8 mouse cellular contexts compared by ENCODE assay signal in genomic region chr4:43763410-43763809, GRCm38 (mm10). TPM values are rescaled to one million over a fixed set of nuclear protein-coding genes. Genes with fewer than 3 reads are reported as not detected.
DNase-seq lines count a peak whose midpoint lies in the region; ATAC-seq and TF ChIP-seq lines count a peak whose summit lies in the region.
"Had no signal": no experiment of that assay in that cellular context is flagged by ENCODE, and none has a peak within 500 bp of the region (broad histone marks: within the 10 kb centered on the region; RNA-seq: fewer than 3 reads in every experiment).

No protein-coding gene starts in this region.

- H3K36me3 ChIP-seq in embryonic facial prominence, embryonic 14.5 days (ENCODE audit: control insufficient read depth, insufficient read depth, low read length): no peaks in the 10 kb centered on the region
- no peaks in the 10 kb centered on the region for H3K36me3 ChIP-seq in kidney, adult 2 months (ENCODE audit: control insufficient read depth, insufficient read depth, low read length)
- no peaks in the 10 kb centered on the region for H3K36me3 ChIP-seq in limb, embryonic 11.5 days (ENCODE audit: control insufficient read depth, insufficient read depth, low read length)
- H3K36me3 ChIP-seq: limb, embryonic 12.5 days had no signal

- 26% methylated on average over 7 of the region's 7 CpGs for WGBS in embryonic facial prominence, embryonic 14.5 days
- 19% methylated on average over 7 of the region's 7 CpGs for WGBS in kidney, adult 2 months
- 28% methylated on average over 7 of the region's 7 CpGs for WGBS in limb, embryonic 11.5 days

- H3K27ac ChIP-seq in embryonic facial prominence, embryonic 14.5 days (replicated peaks; ENCODE audit: low read depth, low read length): no peak overlapping the region
- no peak overlapping the region for H3K27ac ChIP-seq in kidney, adult 2 months (ENCODE audit: insufficient read depth, low read depth, low read length)
- no peak overlapping the region for H3K27ac ChIP-seq in limb, embryonic 11.5 days (replicated peaks; ENCODE audit: low read depth, low read length)
- H3K27ac ChIP-seq: limb, embryonic 12.5 days had no signal

- DNase-seq in spleen, postnatal 4 days (ENCODE audit: low spot score in 2 of 2): peak; percentile 15 to 65
- no peak for DNase-seq in spleen, postnatal 14 days (ENCODE audit: low spot score in 2 of 2)
- DNase-seq in adrenal gland, postnatal 14 days: peak; percentile 70
- peak; percentile 69 for DNase-seq in embryonic facial prominence, embryonic 14.5 days (ENCODE audit: low spot score)
- peak; percentile 65 for DNase-seq in kidney, adult 2 months
- peak; percentile 74 for DNase-seq in limb, embryonic 11.5 days (ENCODE audit: low spot score)
- DNase-seq in right cerebral cortex, adult 18-20 months: peak; percentile 31

- ATAC-seq in embryonic facial prominence, embryonic 14.5 days (ENCODE audit: low read depth): no peak
- no peak for ATAC-seq in limb, embryonic 11.5 days (ENCODE audit: insufficient number of reproducible peaks, low FRiP score, low TSS enrichment, low read depth)

- peak; percentile 67 for TF ChIP-seq CTCF in kidney, adult 2 months (conservative IDR thresholded peaks at IDR 0.05; ENCODE audit: insufficient read depth, insufficient read length, low read depth, low read length)

- no peaks in the 10 kb centered on the region for H3K9me3 ChIP-seq in embryonic facial prominence, embryonic 14.5 days (ENCODE audit: control insufficient read depth, low read length)
- H3K9me3 ChIP-seq in limb, embryonic 11.5 days (ENCODE audit: control insufficient read depth, low read length): no peaks in the 10 kb centered on the region

- no peak for TF ChIP-seq POLR2A in kidney, adult 2 months (IDR thresholded peaks at IDR 0.05; ENCODE audit: low read depth, low read length)

- H3K27me3 ChIP-seq in embryonic facial prominence, embryonic 14.5 days (replicated peaks; ENCODE audit: control insufficient read depth, insufficient read depth, low read length): no peaks in the 10 kb centered on the region
- no peaks in the 10 kb centered on the region for H3K27me3 ChIP-seq in kidney, adult 2 months (replicated peaks; ENCODE audit: control insufficient read depth, insufficient read depth, low read length)
- H3K27me3 ChIP-seq in limb, embryonic 11.5 days (ENCODE audit: control insufficient read depth, insufficient read depth, low read length): no peaks in the 10 kb centered on the region
- H3K27me3 ChIP-seq: limb, embryonic 12.5 days had no signal

- H3K4me3 ChIP-seq in embryonic facial prominence, embryonic 14.5 days (ENCODE audit: low read depth, low read length): no peak overlapping the region
- no peak overlapping the region for H3K4me3 ChIP-seq in kidney, adult 2 months (ENCODE audit: insufficient read depth, low read depth, low read length)
- H3K4me3 ChIP-seq in limb, embryonic 11.5 days (ENCODE audit: low read depth, low read length): no peak overlapping the region
- H3K4me3 ChIP-seq: limb, embryonic 12.5 days had no signal

- no peak overlapping the region for H3K4me2 ChIP-seq in embryonic facial prominence, embryonic 14.5 days (ENCODE audit: low read depth, low read length)
- no peak overlapping the region for H3K4me2 ChIP-seq in limb, embryonic 11.5 days (ENCODE audit: low read depth, severe bottlenecking)
- H3K4me2 ChIP-seq: limb, embryonic 12.5 days had no signal

- no peaks in the 10 kb centered on the region; the same call in 1 of the 2 replicates for H3K4me1 ChIP-seq in embryonic facial prominence, embryonic 14.5 days (ENCODE audit: control insufficient read depth, insufficient read depth, low read length)
- H3K4me1 ChIP-seq in kidney, adult 2 months (ENCODE audit: control insufficient read depth, insufficient read depth, low read length): no peaks in the 10 kb centered on the region
- H3K4me1 ChIP-seq in limb, embryonic 11.5 days (ENCODE audit: control insufficient read depth, insufficient read depth, low read length): peaks cover 3% of the 10 kb centered on the region; the same call in 1 of the 2 replicates

- H3K9ac ChIP-seq in embryonic facial prominence, embryonic 14.5 days (ENCODE audit: low read depth, low read length): no peak overlapping the region
- no peak overlapping the region for H3K9ac ChIP-seq in limb, embryonic 11.5 days (ENCODE audit: low read length)
- H3K9ac ChIP-seq: limb, embryonic 12.5 days had no signal

RNA-seq across cellular contexts. Expression of gene Olfr159, which starts 7.4 kb away (rescaled TPM):
- total RNA-seq in adrenal gland, postnatal 14 days (2021): not detected in 2 replicates
- not detected in 2 replicates for polyA plus RNA-seq in embryonic facial prominence, embryonic 14.5 days (2014; fragmentation: Nextera tagmentation; extraction: Ambion mirVana)
- polyA plus RNA-seq in kidney, adult 2 months (2012; rRNA removed): not detected in 2 replicates
- polyA plus RNA-seq in limb, embryonic 11.5 days (2014; fragmentation: Nextera tagmentation; extraction: Ambion mirVana): not detected in 2 replicates
- polyA plus RNA-seq: limb, embryonic 12.5 days had no signal

RNA-seq across cellular contexts. Expression of gene Spaar, which starts 33.6 kb away (rescaled TPM):
- 4.2 and 6.2 TPM in 2 replicates for total RNA-seq in adrenal gland, postnatal 14 days (2021)
- 0.04 and 0.05 TPM in 2 replicates for polyA plus RNA-seq in embryonic facial prominence, embryonic 14.5 days (2014; fragmentation: Nextera tagmentation; extraction: Ambion mirVana)
- 2.4 and 2.5 TPM in 2 replicates for polyA plus RNA-seq in kidney, adult 2 months (2012; rRNA removed)
- 0.20 and 0.27 TPM in 2 replicates for polyA plus RNA-seq in limb, embryonic 11.5 days (2014; fragmentation: Nextera tagmentation; extraction: Ambion mirVana)

RNA-seq across cellular contexts. Expression of gene Hrct1, which starts 36.4 kb away (rescaled TPM):
- 4.4 and 6.2 TPM in 2 replicates for total RNA-seq in adrenal gland, postnatal 14 days (2021)
- polyA plus RNA-seq in embryonic facial prominence, embryonic 14.5 days (2014; fragmentation: Nextera tagmentation; extraction: Ambion mirVana): 1.4 and 2.1 TPM in 2 replicates
- polyA plus RNA-seq in kidney, adult 2 months (2012; rRNA removed): 4.8 and 5.1 TPM in 2 replicates
- polyA plus RNA-seq in limb, embryonic 11.5 days (2014; fragmentation: Nextera tagmentation; extraction: Ambion mirVana): 0.29 TPM in 1 of 2 replicates, not detected in the other

RNA-seq across cellular contexts. Expression of gene Olfr71, which starts 53.4 kb away (rescaled TPM):
- not detected in 2 replicates for total RNA-seq in adrenal gland, postnatal 14 days (2021)
- 0.10 and 0.37 TPM in 2 replicates for polyA plus RNA-seq in embryonic facial prominence, embryonic 14.5 days (2014; fragmentation: Nextera tagmentation; extraction: Ambion mirVana)
- not detected in 2 replicates for polyA plus RNA-seq in kidney, adult 2 months (2012; rRNA removed)
- not detected in 2 replicates for polyA plus RNA-seq in limb, embryonic 11.5 days (2014; fragmentation: Nextera tagmentation; extraction: Ambion mirVana)
- polyA plus RNA-seq: limb, embryonic 12.5 days had no signal

Comparison
In these comparisons a context has a peak if more than half of its experiments do, and no peak if none do; other contexts are left out.
1. DNase-seq: peak in spleen, postnatal 4 days (2 of 2), adrenal gland, postnatal 14 days (single experiment), embryonic facial prominence, embryonic 14.5 days (single experiment), kidney, adult 2 months (single experiment), limb, embryonic 11.5 days (single experiment) and right cerebral cortex, adult 18-20 months (single experiment); none in spleen, postnatal 14 days (0 of 2).